Mouse (Mus musculus): ENCODE data around the gene Crybg1. TPM values are rescaled to one million over a fixed set of nuclear protein-coding genes. Genes with fewer than 3 reads are reported as not detected.

Gene Crybg1
- total and polyA plus RNA-seq, 3 experiments = 0.04 to 0.14 TPM; not detected in 1

- H3K27me3 ChIP-seq (ENCODE audit: control insufficient read depth in 1 of 2, insufficient read depth in 2 of 2, low read length in 2 of 2) = peaks cover 0 to 3% of the 10 kb centered on the region in 2 experiments; a peak in 3 of 4 replicates
- H3K79me2 ChIP-seq (ENCODE audit: control insufficient read depth, insufficient read depth, low read length, poor library complexity) = no peaks in the 10 kb centered on the region
- H3K9me3 ChIP-seq (replicated peaks; ENCODE audit: insufficient read depth, low read length) = no peaks in the 10 kb centered on the region
- peak; percentile 68 for DNase-seq (ENCODE audit: low read depth, low spot score)
- H3K4me3 ChIP-seq (ENCODE audit: control insufficient read depth in 1 of 2, insufficient read depth in 1 of 2, low read depth in 2 of 2, low read length in 2 of 2) = no peak overlapping the region
- H3K27ac ChIP-seq (ENCODE audit: control insufficient read depth, low read depth, low read length) = no peak overlapping the region
- no peaks in the 10 kb centered on the region for H3K4me1 ChIP-seq (ENCODE audit: control insufficient read depth in 1 of 2, insufficient read depth in 2 of 2, low read length in 2 of 2)
- no peaks in the 10 kb centered on the region for H3K36me3 ChIP-seq (ENCODE audit: control insufficient read depth in 1 of 2, insufficient read depth in 2 of 2, low read length in 2 of 2)
- TF ChIP-seq TAL1 (IDR thresholded peaks at IDR 0.05; ENCODE audit: low read length) (no peak), RCOR1 (IDR thresholded peaks at IDR 0.05; ENCODE audit: low read depth, low read length) (peak; percentile 93), POLR2AphosphoS2 (IDR thresholded peaks at IDR 0.05; ENCODE audit: low read length) (no peak), EP300 (IDR thresholded peaks at IDR 0.05; ENCODE audit: low read depth in 1 of 2, low read length in 2 of 2) (0 out of 4 replicates have a peak, but pooled peaks have one; percentile 16 to 32), SMC3 (IDR thresholded peaks at IDR 0.05; ENCODE audit: low read depth, low read length) (no peak), MAX (IDR thresholded peaks at IDR 0.05; ENCODE audit: low read length) (no peak)
- H3K9ac ChIP-seq (ENCODE audit: control insufficient read depth, low read depth, low read length, poor library complexity, severe bottlenecking) = no peak overlapping the region
Observed at GRCm38 (mm10) chr10:44029566-44029965, 119.1 kb downstream of the Crybg1 start.

GRCm38 (mm10) chr10:44027226-44027625 is 121.4 kb downstream of the Crybg1 start:
- Histone ChIP-seq H3K27me3 (ENCODE audit: control insufficient read depth in 1 of 2, insufficient read depth in 2 of 2, low read length in 2 of 2) (no peaks in the 10 kb centered on the region; a peak in 2 of 4 replicates), H3K9me3 (replicated peaks; ENCODE audit: insufficient read depth, low read length) (no peaks in the 10 kb centered on the region), H3K27ac (ENCODE audit: control insufficient read depth, low read depth, low read length) (no peak overlapping the region), H3K79me2 (ENCODE audit: control insufficient read depth, insufficient read depth, low read length, poor library complexity) (no peaks in the 10 kb centered on the region), H3K4me1 (ENCODE audit: control insufficient read depth in 1 of 2, insufficient read depth in 2 of 2, low read length in 2 of 2) (no peaks in the 10 kb centered on the region), H3K36me3 (ENCODE audit: control insufficient read depth in 1 of 2, insufficient read depth in 2 of 2, low read length in 2 of 2) (no peaks in the 10 kb centered on the region), H3K9ac (ENCODE audit: control insufficient read depth, low read depth, low read length, poor library complexity, severe bottlenecking) (no peak overlapping the region), H3K4me3 (ENCODE audit: control insufficient read depth in 1 of 2, insufficient read depth in 1 of 2, low read depth in 2 of 2, low read length in 2 of 2) (no peak overlapping the region)
- no peak for DNase-seq (ENCODE audit: low read depth, low spot score)
- TF ChIP-seq MAFK (IDR thresholded peaks at IDR 0.05; ENCODE audit: borderline replicate concordance, low read depth, low read length) (no peak), MEF2A (IDR thresholded peaks at IDR 0.05; ENCODE audit: extremely low read depth, insufficient replicate concordance, low read depth, low read length, poor library complexity, severe bottlenecking) (no peak), NELFE (IDR thresholded peaks at IDR 0.05; ENCODE audit: low read depth, low read length) (no peak), RCOR1 (IDR thresholded peaks at IDR 0.05; ENCODE audit: low read depth, low read length) (no peak), GATA1 (IDR thresholded peaks at IDR 0.05; ENCODE audit: low read depth, low read length) (no peak), SMC3 (IDR thresholded peaks at IDR 0.05; ENCODE audit: low read depth, low read length) (no peak), ZC3H11A (IDR thresholded peaks at IDR 0.05; ENCODE audit: low read depth, low read length) (no peak), RAD21 (IDR thresholded peaks at IDR 0.05; ENCODE audit: low read depth, low read length) (no peak), MAZ (IDR thresholded peaks at IDR 0.05; ENCODE audit: low read depth, low read length) (no peak), ZKSCAN1 (IDR thresholded peaks at IDR 0.05; ENCODE audit: low read depth, low read length) (no peak), ZNF384 (IDR thresholded peaks at IDR 0.05; ENCODE audit: low read depth, low read length) (no peak), EP300 (IDR thresholded peaks at IDR 0.05; ENCODE audit: low read depth in 1 of 2, low read length in 2 of 2) (no peak), HCFC1 (IDR thresholded peaks at IDR 0.05; ENCODE audit: low read depth, low read length) (no peak), ELF1 (IDR thresholded peaks at IDR 0.05; ENCODE audit: low read depth, low read length) (no peak), TBP (IDR thresholded peaks at IDR 0.05; ENCODE audit: low read depth, low read length) (no peak), MYC (IDR thresholded peaks at IDR 0.05; ENCODE audit: low read depth, low read length) (no peak), TCF12 (IDR thresholded peaks at IDR 0.05; ENCODE audit: low read depth, low read length) (no peak)
